Comparison of ENCODE assay signal across 26 mouse cellular contexts in genomic region chr10:4354371-4355260, GRCm38 (mm10). TPM values are rescaled to one million over a fixed set of nuclear protein-coding genes. Genes with fewer than 3 reads are reported as not detected.
DNase-seq lines count a peak whose midpoint lies in the region; ATAC-seq lines count a peak whose summit lies in the region.
"Had no signal": no experiment of that assay in that cellular context is flagged by ENCODE, and none has a peak within 500 bp of the region (broad histone marks: within the 10 kb centered on the region; RNA-seq: fewer than 3 reads in every experiment).

No protein-coding gene starts in this region.

- H3K9ac ChIP-seq in heart, embryonic 12.5 days: no peak overlapping the region
- H3K9ac ChIP-seq: embryonic facial prominence, embryonic 13.5 days; forebrain, postnatal 0 days; kidney, embryonic 15.5 days; liver, embryonic 12.5 days; liver, postnatal 0 days; midbrain, embryonic 13.5 days; neural tube, embryonic 13.5 days had no signal

- H3K36me3 ChIP-seq in heart, embryonic 12.5 days: peaks cover 64% of the 10 kb centered on the region

- 82% methylated on average over 38 of the region's 38 CpGs for WGBS in heart, embryonic 12.5 days

- DNase-seq in heart, adult 11 months: peak; percentile 86
- DNase-seq in R1 (ENCODE audit: low read depth, low spot score): peak; percentile 60
- peak; percentile 41 for DNase-seq in brain, adult 2 months (ENCODE audit: low read depth, low spot score)
- DNase-seq in yolk sac, embryonic 10.5 days (ENCODE audit: low spot score): peak; percentile 64
- DNase-seq in ovary, postnatal 14 days (ENCODE audit: low spot score): no peak
- DNase-seq: adrenal gland, postnatal 25 days; B cell, adult 2 months; cerebellum, adult 18-20 months; cerebellum, postnatal 10 days; forebrain, postnatal 0 days; kidney, adult 18-20 months; kidney, postnatal 25 days; liver, postnatal 0 days; retina, postnatal 1 day; right cerebral cortex, postnatal 14 days; thymus, adult 2 months had no signal

- H3K9me3 ChIP-seq in heart, embryonic 12.5 days (replicated peaks): no peaks in the 10 kb centered on the region
- H3K9me3 ChIP-seq: embryonic facial prominence, embryonic 13.5 days; forebrain, embryonic 10.5 days; kidney, embryonic 15.5 days; liver, embryonic 12.5 days; midbrain, embryonic 13.5 days; neural tube, embryonic 13.5 days had no signal

- no peak overlapping the region for H3K27ac ChIP-seq in heart, embryonic 12.5 days (ENCODE audit: poor library complexity, severe bottlenecking)
- H3K27ac ChIP-seq: embryonic facial prominence, embryonic 13.5 days; forebrain, embryonic 10.5 days; heart, adult 2 months; kidney, embryonic 15.5 days; left cerebral cortex, adult 2 months; liver, embryonic 12.5 days; macrophage; midbrain, embryonic 13.5 days; neural tube, embryonic 13.5 days had no signal

- no peak overlapping the region for H3K4me3 ChIP-seq in heart, embryonic 12.5 days
- H3K4me3 ChIP-seq: embryonic facial prominence, embryonic 13.5 days; forebrain, embryonic 10.5 days; heart, adult 2 months; kidney, embryonic 15.5 days; left cerebral cortex, adult 2 months; liver, embryonic 12.5 days; midbrain, embryonic 13.5 days; neural tube, embryonic 13.5 days had no signal

- H3K4me1 ChIP-seq in heart, embryonic 12.5 days (replicated peaks): peaks cover 6% of the 10 kb centered on the region
- H3K4me1 ChIP-seq: embryonic facial prominence, embryonic 13.5 days; forebrain, embryonic 10.5 days; kidney, embryonic 15.5 days; liver, embryonic 12.5 days; midbrain, embryonic 13.5 days; neural tube, embryonic 13.5 days had no signal

- no peak for ATAC-seq in heart, embryonic 12.5 days (ENCODE audit: insufficient number of reproducible peaks, low FRiP score)
- ATAC-seq: forebrain, postnatal 0 days; liver, embryonic 12.5 days; liver, postnatal 0 days; midbrain, embryonic 13.5 days had no signal

- no peaks in the 10 kb centered on the region for H3K27me3 ChIP-seq in heart, embryonic 12.5 days (replicated peaks)
- H3K27me3 ChIP-seq: embryonic facial prominence, embryonic 13.5 days; kidney, embryonic 15.5 days; liver, embryonic 12.5 days; midbrain, embryonic 13.5 days; neural tube, embryonic 13.5 days had no signal

- no peak overlapping the region for H3K4me2 ChIP-seq in heart, embryonic 12.5 days
- H3K4me2 ChIP-seq: embryonic facial prominence, embryonic 13.5 days; kidney, embryonic 15.5 days; liver, embryonic 12.5 days; midbrain, embryonic 13.5 days; neural tube, embryonic 13.5 days had no signal

RNA-seq across cellular contexts. Expression of gene Zbtb2, which starts 33.3 kb away (rescaled TPM):
- 13.4 and 14.2 TPM in 2 replicates for polyA plus RNA-seq in heart, embryonic 12.5 days (2016; fragmentation: Nextera tagmentation; extraction: Ambion mirVana)
